Mouse (Mus musculus) testis, adult 2 months (tissue): ENCODE data around the gene Jund.

ENCODE experiments used
- CTCF ChIP-seq: fragments of 200-500 bp; IDR thresholded peaks from 2 replicates; pipeline ENCODE4 v1.5.1; 2012; ENCODE audit warnings: low read depth, mild to moderate bottlenecking, inconsistent platforms, low read length, moderate library complexity; ENCODE audit not compliant: control insufficient read depth, insufficient read depth, insufficient replicate concordance
- POLR2A ChIP-seq: fragments of 200-500 bp; IDR thresholded peaks from 2 replicates; pipeline ENCODE4 v1.6.1; 2012; ENCODE audit warnings: low read depth, mild to moderate bottlenecking, inconsistent platforms, low read length, moderate library complexity; ENCODE audit not compliant: control insufficient read depth

GRCm38 (mm10) chr8:70675336-70675735 is 23.4 kb upstream of the Jund start:
- no peak for TF ChIP-seq CTCF
- TF ChIP-seq POLR2A, result no peak
